Mouse (Mus musculus) cerebellum, adult 2 months (tissue): Measurements from ENCODE around the gene Egln1.

Source experiments
- CTCF ChIP-seq: fragments of 200-500 bp; IDR thresholded peaks from 2 replicates; pipeline ENCODE4 v1.5.1; 2011; ENCODE audit warnings: low read depth, mild to moderate bottlenecking, control low read depth, low read length, moderate library complexity, borderline replicate concordance; ENCODE audit not compliant: insufficient read depth
- POLR2A ChIP-seq: fragments of 200-500 bp; IDR thresholded peaks from 2 replicates; pipeline ENCODE4 v1.6.1; 2011; ENCODE audit warnings: low read length, control low read depth, borderline replicate concordance; ENCODE audit not compliant: insufficient read depth

DNA sequence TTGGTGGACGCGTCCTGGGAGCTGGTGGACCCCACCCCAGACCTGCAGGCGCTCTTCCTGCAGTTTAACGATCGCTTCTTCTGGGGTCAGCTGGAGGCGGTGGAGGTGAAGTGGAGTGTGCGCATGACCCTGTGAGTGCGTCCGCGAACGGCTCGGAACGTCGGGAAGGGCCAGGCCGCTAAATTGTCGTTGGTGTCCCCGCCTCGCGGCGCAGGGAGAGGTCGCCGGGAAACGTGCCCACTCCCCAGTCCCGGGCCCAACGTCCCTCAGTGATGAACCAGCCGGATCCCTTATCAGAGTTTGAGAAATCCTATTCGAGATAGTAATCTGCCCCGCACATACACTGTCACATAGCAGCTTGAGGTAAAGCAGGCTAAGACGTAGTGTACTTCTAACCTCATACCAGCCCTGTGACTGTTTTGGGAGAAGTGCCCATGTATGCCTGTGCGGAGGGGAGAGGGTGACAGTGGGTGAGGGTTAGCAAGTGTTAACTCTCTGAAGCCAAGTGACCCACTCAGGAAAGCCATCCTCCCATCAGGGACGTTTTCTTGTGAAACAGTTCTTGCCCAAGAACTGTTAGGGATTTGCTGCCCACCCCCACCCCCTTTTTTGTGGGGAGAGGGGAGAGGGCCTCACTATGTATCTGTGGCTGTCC lies 50.7 kb downstream of the Egln1 start:
- TF ChIP-seq CTCF, result no peak
- TF ChIP-seq POLR2A, result no peak
